Mouse (Mus musculus): ENCODE results near the gene Icam4. TPM values are rescaled to one million over a fixed set of nuclear protein-coding genes. Genes with fewer than 3 reads are reported as not detected.

Gene Icam4
- total and polyA plus RNA-seq, 3 experiments, result 0.96 to 2.9 (median 1.1) TPM

DNA sequence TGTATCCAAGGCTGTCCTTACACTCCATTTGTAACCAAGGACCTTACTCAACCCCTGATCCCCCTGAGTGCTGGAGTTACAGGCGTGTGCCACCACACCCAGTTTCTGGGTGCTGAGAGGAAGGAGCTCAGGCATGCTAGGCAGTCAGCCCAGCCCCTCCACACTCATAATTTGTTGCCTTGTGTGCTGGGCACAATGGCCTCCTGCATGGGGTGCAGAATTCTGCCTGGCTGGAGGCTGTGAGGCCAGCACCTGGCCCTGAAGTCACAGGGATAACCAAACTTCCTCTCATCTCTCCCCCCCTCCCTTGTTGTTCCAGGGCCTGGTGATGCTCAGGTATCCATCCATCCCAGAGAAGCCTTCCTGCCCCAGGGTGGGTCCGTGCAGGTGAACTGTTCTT is 10.6 kb upstream of the Icam4 start:
- peaks cover 26 to 62% of the 10 kb centered on the region in 2 experiments for H3K4me1 ChIP-seq (ENCODE audit: control insufficient read depth in 1 of 2, insufficient read depth in 2 of 2)
- peaks cover 73% of the 10 kb centered on the region for H3K79me2 ChIP-seq (replicated peaks; ENCODE audit: control insufficient read depth, extremely low read depth, insufficient read depth, poor library complexity, severe bottlenecking)
- peaks cover 43 to 58% of the 10 kb centered on the region in 2 experiments for H3K36me3 ChIP-seq (replicated peaks in 1 of 2; ENCODE audit: control insufficient read depth in 1 of 2, insufficient read depth in 1 of 2, low read length in 1 of 2)
- peak overlapping the region; percentile 9 to 50 (median 29) for H3K4me3 ChIP-seq (replicated peaks in 1 of 3; ENCODE audit: low read depth in 2 of 3, low read length in 2 of 3, poor library complexity in 1 of 3)
- no peak for DNase-seq (ENCODE audit: extremely low read depth)
- in situ Hi-C loops (cut with MboI; ENCODE audit: low pct_ligation_motif_present, low pct_unique_long_range_greater_than_20kb, low sequenced_read_pairs), result loop anchor here (10.0 kb wide), 1 partner anchor 126 kb away; the partner anchor contains the start of gene Cdc37
- peak overlapping the region; percentile 65 for H3K4me2 ChIP-seq (ENCODE audit: insufficient read depth, low read depth, poor library complexity, severe bottlenecking)
- TF ChIP-seq BHLHE40 (IDR thresholded peaks at IDR 0.05; ENCODE audit: low read depth, low read length), result no peak
- TF ChIP-seq GABPA (IDR thresholded peaks at IDR 0.05; ENCODE audit: insufficient replicate concordance, low read depth, low read length), result no peak
- TF ChIP-seq CHD2 (IDR thresholded peaks at IDR 0.05; ENCODE audit: low read length), result no peak
- TF ChIP-seq KAT2A (IDR thresholded peaks at IDR 0.05; ENCODE audit: insufficient replicate concordance, low read length), result no peak
- no peak for TF ChIP-seq ZMIZ1 (IDR thresholded peaks at IDR 0.05; ENCODE audit: low read depth, low read length)
- no peak for TF ChIP-seq UBTF (IDR thresholded peaks at IDR 0.05; ENCODE audit: low read depth, low read length)
- no peak for TF ChIP-seq E2F4 (IDR thresholded peaks at IDR 0.05; ENCODE audit: insufficient replicate concordance, low read depth, low read length)
- TF ChIP-seq RCOR1 (conservative IDR thresholded peaks at IDR 0.05; ENCODE audit: low read depth, low read length), result no peak
- TF ChIP-seq NELFE (IDR thresholded peaks at IDR 0.05; ENCODE audit: low read depth, low read length), result no peak
- TF ChIP-seq MEF2A (IDR thresholded peaks at IDR 0.05; ENCODE audit: borderline replicate concordance, low read depth, low read length), result no peak
- no peak for TF ChIP-seq TBP (conservative IDR thresholded peaks at IDR 0.05; ENCODE audit: low read depth, low read length)
- no peak for TF ChIP-seq ELF1 (IDR thresholded peaks at IDR 0.05; ENCODE audit: low read depth, low read length)
- H3K27me3 ChIP-seq (replicated peaks), result no peaks in the 10 kb centered on the region
- dilution Hi-C loops (cut with MboI; ENCODE audit: extremely low pct_ligation_motif_present, extremely low pct_unique_long_range_greater_than_20kb, low sequenced_read_pairs), result no loop called here
- H3K9me3 ChIP-seq (replicated peaks; ENCODE audit: low read length), result no peaks in the 10 kb centered on the region
- peak overlapping the region; percentile 25; the same call in 1 of the 2 replicates for H3K9ac ChIP-seq (ENCODE audit: insufficient read depth, low read depth)
- no peak overlapping the region for H3K27ac ChIP-seq (ENCODE audit: insufficient read depth, low read depth)

DNA sequence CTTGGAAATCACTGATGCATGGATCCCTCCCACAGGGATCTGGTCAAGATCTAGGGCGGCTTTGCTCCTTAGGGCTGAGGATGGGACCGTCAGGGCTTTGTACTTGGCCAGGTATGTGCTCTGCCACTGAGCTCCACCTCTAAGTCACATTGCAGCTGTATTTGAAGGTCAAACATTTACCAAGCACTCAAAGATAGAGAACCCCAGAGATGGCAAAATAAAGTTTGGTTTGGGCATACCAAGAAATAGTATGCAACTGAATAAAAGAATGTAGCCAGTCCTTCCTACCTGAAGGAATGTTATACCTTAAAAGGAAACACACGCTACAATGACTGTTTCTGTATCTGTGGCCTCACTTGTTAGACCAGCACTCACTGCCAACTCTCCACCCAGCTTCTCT is 7.8 kb upstream of the Icam4 start:
- H3K79me2 ChIP-seq (replicated peaks; ENCODE audit: control insufficient read depth, extremely low read depth, insufficient read depth, poor library complexity, severe bottlenecking), result peaks cover 82% of the 10 kb centered on the region
- H3K36me3 ChIP-seq (replicated peaks in 1 of 2; ENCODE audit: control insufficient read depth in 1 of 2, insufficient read depth in 1 of 2, low read length in 1 of 2), result peaks cover 61 to 83% of the 10 kb centered on the region in 2 experiments
- H3K9me3 ChIP-seq (replicated peaks; ENCODE audit: low read length), result no peaks in the 10 kb centered on the region
- H3K27me3 ChIP-seq (replicated peaks), result no peaks in the 10 kb centered on the region
- H3K27ac ChIP-seq (ENCODE audit: insufficient read depth, low read depth), result no peak overlapping the region
- H3K4me2 ChIP-seq (ENCODE audit: insufficient read depth, low read depth, poor library complexity, severe bottlenecking), result no peak overlapping the region
- no peak for DNase-seq (ENCODE audit: extremely low read depth)
- peaks cover 19 to 50% of the 10 kb centered on the region in 2 experiments for H3K4me1 ChIP-seq (ENCODE audit: control insufficient read depth in 1 of 2, insufficient read depth in 2 of 2)
- H3K9ac ChIP-seq (ENCODE audit: insufficient read depth, low read depth), result no peak overlapping the region
- no peak for TF ChIP-seq MAZ (IDR thresholded peaks at IDR 0.05; ENCODE audit: low read depth, low read length)
- TF ChIP-seq RAD21 (IDR thresholded peaks at IDR 0.05; ENCODE audit: low read depth, low read length), result no peak
- no peak for TF ChIP-seq UBTF (IDR thresholded peaks at IDR 0.05; ENCODE audit: low read depth, low read length)
- TF ChIP-seq HCFC1 (IDR thresholded peaks at IDR 0.05; ENCODE audit: low read depth, low read length), result no peak
- TF ChIP-seq POLR2AphosphoS2 (IDR thresholded peaks at IDR 0.05; ENCODE audit: low read depth, low read length), result 0 out of 2 replicates have a peak, but pooled peaks have one; percentile 8
- TF ChIP-seq CTCF (conservative IDR thresholded peaks at IDR 0.05 in 1 of 2, IDR thresholded peaks at IDR 0.05 in 1 of 2; ENCODE audit: low read depth in 2 of 2, low read length in 2 of 2), result no peak
- TF ChIP-seq MYC (IDR thresholded peaks at IDR 0.05; ENCODE audit: low read depth, low read length), result no peak
- no peak for TF ChIP-seq JUN (IDR thresholded peaks at IDR 0.05; ENCODE audit: insufficient read depth, low read depth, low read length)
- in situ Hi-C loops (cut with MboI; ENCODE audit: low pct_ligation_motif_present, low pct_unique_long_range_greater_than_20kb, low sequenced_read_pairs) (no loop called here), dilution Hi-C loops (cut with MboI; ENCODE audit: extremely low pct_ligation_motif_present, extremely low pct_unique_long_range_greater_than_20kb, low sequenced_read_pairs) (no loop called here)
- H3K4me3 ChIP-seq (replicated peaks in 1 of 3; ENCODE audit: low read depth in 2 of 3, low read length in 2 of 3, poor library complexity in 1 of 3), result no peak overlapping the region

Measured in CH12.LX (cell line).